Mouse (Mus musculus) hindbrain, embryonic 16.5 days (tissue): ENCODE data around the gene Anks3. TPM values are rescaled to one million over a fixed set of nuclear protein-coding genes. Genes with fewer than 3 reads are reported as not detected.
A peak's percentile ranks its signal among the peaks of the same experiment; 100 is the strongest.

Experiments
- ATAC-seq: fragments of 200-750 bp; cut with Nextera tagmentation; 2 replicates; pipeline ENCODE4 v1.8.0; 2017; ENCODE audit warnings: moderate TSS enrichment, moderate library complexity
- H3K27ac ChIP-seq: fragments of 300-500 bp; sonication (generic); 2 replicates; pipeline ENCODE4 v1.5.1; 2014; ENCODE audit warnings: low read depth, mild to moderate bottlenecking, control low read depth, low read length, moderate library complexity
- H3K27me3 ChIP-seq: fragments of 300-500 bp; sonication (generic); replicated peaks from 2 replicates; pipeline ENCODE4 v1.6.1; 2014; ENCODE audit warnings: low read length; ENCODE audit not compliant: control insufficient read depth, insufficient read depth
- H3K36me3 ChIP-seq: fragments of 300-500 bp; sonication (generic); 2 replicates; pipeline ENCODE4 v1.6.1; 2014; ENCODE audit warnings: mild to moderate bottlenecking, low read length, moderate library complexity, mixed read lengths; ENCODE audit not compliant: control insufficient read depth, insufficient read depth
- H3K4me1 ChIP-seq: fragments of 300-500 bp; sonication (generic); 2 replicates; pipeline ENCODE4 v1.6.1; 2014; ENCODE audit warnings: low read depth, low read length; ENCODE audit not compliant: control insufficient read depth, insufficient read depth
- H3K4me2 ChIP-seq: fragments of 300-500 bp; sonication (generic); 2 replicates; pipeline ENCODE4 v1.6.1; 2014; ENCODE audit warnings: mild to moderate bottlenecking, low read length, control low read depth, moderate library complexity
- H3K4me3 ChIP-seq: fragments of 300-500 bp; sonication (generic); 2 replicates; pipeline ENCODE4 v1.5.1; 2014; ENCODE audit warnings: mild to moderate bottlenecking, low read length, control low read depth, moderate library complexity
- H3K9ac ChIP-seq: fragments of 300-500 bp; sonication (generic); 2 replicates; pipeline ENCODE4 v1.6.1; 2014; ENCODE audit warnings: low read depth, mild to moderate bottlenecking, control low read depth, low read length, moderate library complexity
- H3K9me3 ChIP-seq: fragments of 300-500 bp; sonication (generic); 2 replicates; pipeline ENCODE4 v1.6.1; 2014; ENCODE audit warnings: mild to moderate bottlenecking, low read length, moderate library complexity; ENCODE audit not compliant: control insufficient read depth
- WGBS: fragments of 180-500 bp; shearing (Covaris S2); extraction: QIAGEN DNeasy Blood & Tissue Kit; methylation state at CpG from one replicate; pipeline ENCODE4 v1.1.7; 2014; 5-methylcytosine and 5-hydroxymethylcytosine counted together
- polyA plus RNA-seq: library from polyadenylated mRNA; unstranded; fragments of >200 nt; fragmentation: Nextera tagmentation; extraction: Ambion mirVana; gene quantifications from 2 replicates; pipeline ENCODE4 v1.2.1, GENCODE M21; 2015

Anks3 gene
- polyA plus RNA-seq, 1 experiment from 2014 or later = 68.6 TPM

- 45% methylated on average over 4 of the region's 5 CpGs for WGBS
- Histone ChIP-seq H3K4me3 (no peak overlapping the region), H3K4me2 (no peak overlapping the region), H3K27me3 (no peaks in the 10 kb centered on the region), H3K27ac (no peak overlapping the region), H3K9ac (no peak overlapping the region), H3K36me3 (peaks cover 13% of the 10 kb centered on the region), H3K9me3 (no peaks in the 10 kb centered on the region), H3K4me1 (no peaks in the 10 kb centered on the region)
- no peak for ATAC-seq
These were observed 56.0 kb downstream of the Anks3 start for GRCm38 (mm10) chr16:4907972-4908371.

DNA sequence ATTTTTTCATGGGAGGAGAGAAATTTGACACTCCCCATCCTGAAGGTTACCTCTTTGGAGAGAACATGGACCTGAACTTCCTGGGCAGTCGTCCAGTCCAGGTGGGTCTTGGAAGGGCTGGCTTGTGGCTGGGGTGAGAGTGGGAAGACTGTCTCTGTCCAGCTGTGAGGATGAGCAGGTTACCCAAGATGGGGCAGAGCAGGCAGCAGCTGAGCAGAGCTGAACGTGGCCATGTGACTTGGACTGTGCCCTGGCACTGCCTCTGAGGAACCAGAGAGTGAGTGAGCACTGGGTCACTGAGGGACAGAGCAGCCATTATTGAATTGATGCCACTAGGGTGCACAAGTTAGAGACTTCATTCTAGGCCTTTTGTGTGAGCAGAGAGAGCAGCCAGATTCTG lies 56.6 kb downstream of the Anks3 start:
- Histone ChIP-seq H3K9me3 (no peaks in the 10 kb centered on the region), H3K4me3 (no peak overlapping the region), H3K36me3 (peaks cover 13% of the 10 kb centered on the region), H3K4me2 (no peak overlapping the region), H3K4me1 (no peaks in the 10 kb centered on the region), H3K27me3 (no peaks in the 10 kb centered on the region), H3K27ac (no peak overlapping the region), H3K9ac (no peak overlapping the region)
- ATAC-seq = peak; percentile 46; the same call in 1 of the 2 replicates
- 89% methylated on average over 2 of the region's 2 CpGs for WGBS

DNA sequence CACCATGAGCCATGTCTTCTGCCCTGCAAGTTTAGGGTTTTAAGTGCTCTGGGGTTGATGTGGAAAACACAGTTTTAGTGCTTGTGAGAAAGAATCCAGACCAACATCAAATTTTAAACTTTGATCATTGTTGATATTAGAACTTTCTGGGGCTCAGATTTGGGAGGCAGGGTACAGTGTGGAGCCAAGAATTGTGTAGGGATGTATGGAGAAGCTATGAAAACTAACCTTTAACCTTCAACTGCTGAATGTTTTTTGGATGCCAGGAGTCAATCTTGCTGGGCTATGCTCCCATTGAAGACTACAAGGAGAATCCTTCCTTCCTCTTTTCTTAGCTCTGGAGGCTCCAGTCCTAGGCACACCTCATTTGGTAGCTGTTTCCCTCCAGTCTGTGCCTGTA lies 57.4 kb downstream of the Anks3 start:
- no peak overlapping the region for H3K4me3 ChIP-seq
- H3K4me1 ChIP-seq = no peaks in the 10 kb centered on the region
- no peaks in the 10 kb centered on the region for H3K27me3 ChIP-seq
- ATAC-seq = no peak
- no peak overlapping the region for H3K9ac ChIP-seq
- peaks cover 7% of the 10 kb centered on the region for H3K36me3 ChIP-seq
- no peak overlapping the region for H3K4me2 ChIP-seq
- no peaks in the 10 kb centered on the region for H3K9me3 ChIP-seq
- H3K27ac ChIP-seq = no peak overlapping the region

DNA sequence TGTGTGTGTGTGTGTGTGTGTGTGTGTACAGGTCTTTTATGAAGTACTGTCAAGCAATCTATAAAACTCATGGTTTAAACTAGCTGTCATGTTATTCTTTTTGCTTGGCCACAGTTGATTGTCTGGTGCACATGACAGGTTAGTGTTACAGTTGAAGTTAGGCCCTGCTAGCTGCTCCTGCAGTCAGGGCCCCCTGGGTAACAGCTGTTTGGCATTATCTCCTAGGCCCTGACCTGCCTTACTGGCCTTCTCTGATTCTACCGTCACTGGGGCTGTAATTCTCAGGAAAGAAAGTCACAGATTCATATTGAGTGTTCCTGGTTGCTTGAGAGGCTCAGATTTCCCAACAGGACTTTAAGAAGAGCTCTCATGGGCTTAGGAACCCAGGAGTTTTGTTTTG lies 58.4 kb downstream of the Anks3 start:
- H3K36me3 ChIP-seq = peaks cover 4% of the 10 kb centered on the region; the same call in 1 of the 2 replicates
- H3K4me3 ChIP-seq = no peak overlapping the region
- no peaks in the 10 kb centered on the region for H3K27me3 ChIP-seq
- no peak overlapping the region for H3K9ac ChIP-seq
- peaks cover 4% of the 10 kb centered on the region; the same call in 1 of the 2 replicates for H3K4me1 ChIP-seq
- no peaks in the 10 kb centered on the region for H3K9me3 ChIP-seq
- H3K4me2 ChIP-seq = no peak overlapping the region
- no peak for ATAC-seq
- H3K27ac ChIP-seq = no peak overlapping the region
- WGBS = 64% methylated on average over 1 of the region's 1 CpGs

GRCm38 (mm10) chr16:4904878-4905277 lies 59.1 kb downstream of the Anks3 start:
- Histone ChIP-seq H3K4me1 (peaks cover 4% of the 10 kb centered on the region; the same call in 1 of the 2 replicates), H3K4me2 (no peak overlapping the region), H3K27ac (no peak overlapping the region), H3K4me3 (no peak overlapping the region), H3K27me3 (no peaks in the 10 kb centered on the region), H3K9me3 (no peaks in the 10 kb centered on the region), H3K36me3 (peaks cover 4% of the 10 kb centered on the region; the same call in 1 of the 2 replicates), H3K9ac (no peak overlapping the region)
- ATAC-seq = no peak
- WGBS = 90% methylated on average over 3 of the region's 3 CpGs

- Histone ChIP-seq H3K27me3 (no peaks in the 10 kb centered on the region), H3K4me1 (peaks cover 4% of the 10 kb centered on the region; the same call in 1 of the 2 replicates), H3K9ac (no peak overlapping the region), H3K4me3 (no peak overlapping the region), H3K9me3 (no peaks in the 10 kb centered on the region), H3K36me3 (no peaks in the 10 kb centered on the region), H3K27ac (no peak overlapping the region), H3K4me2 (no peak overlapping the region)
- 88% methylated on average over 6 of the region's 6 CpGs for WGBS
- ATAC-seq = no peak
These were observed 60.4 kb downstream of the Anks3 start for GRCm38 (mm10) chr16:4903491-4904102.

- H3K27ac ChIP-seq = no peak overlapping the region
- ATAC-seq = no peak
- no peaks in the 10 kb centered on the region for H3K27me3 ChIP-seq
- no peak overlapping the region for H3K4me2 ChIP-seq
- peaks cover 4% of the 10 kb centered on the region for H3K4me1 ChIP-seq
- no peaks in the 10 kb centered on the region for H3K36me3 ChIP-seq
- no peak overlapping the region for H3K9ac ChIP-seq
- 72% methylated on average over 2 of the region's 2 CpGs for WGBS
- H3K4me3 ChIP-seq = no peak overlapping the region
- H3K9me3 ChIP-seq = no peaks in the 10 kb centered on the region
These were observed 61.6 kb downstream of the Anks3 start for GRCm38 (mm10) chr16:4902390-4902789.

GRCm38 (mm10) chr16:4901167-4901566 lies 62.8 kb downstream of the Anks3 start:
- Histone ChIP-seq H3K9ac (no peak overlapping the region), H3K4me2 (no peak overlapping the region), H3K27ac (no peak overlapping the region), H3K4me1 (peaks cover 7% of the 10 kb centered on the region), H3K36me3 (no peaks in the 10 kb centered on the region), H3K4me3 (no peak overlapping the region), H3K27me3 (no peaks in the 10 kb centered on the region), H3K9me3 (no peaks in the 10 kb centered on the region)
- 54% methylated on average over 7 of the region's 7 CpGs for WGBS
- ATAC-seq = no peak

DNA sequence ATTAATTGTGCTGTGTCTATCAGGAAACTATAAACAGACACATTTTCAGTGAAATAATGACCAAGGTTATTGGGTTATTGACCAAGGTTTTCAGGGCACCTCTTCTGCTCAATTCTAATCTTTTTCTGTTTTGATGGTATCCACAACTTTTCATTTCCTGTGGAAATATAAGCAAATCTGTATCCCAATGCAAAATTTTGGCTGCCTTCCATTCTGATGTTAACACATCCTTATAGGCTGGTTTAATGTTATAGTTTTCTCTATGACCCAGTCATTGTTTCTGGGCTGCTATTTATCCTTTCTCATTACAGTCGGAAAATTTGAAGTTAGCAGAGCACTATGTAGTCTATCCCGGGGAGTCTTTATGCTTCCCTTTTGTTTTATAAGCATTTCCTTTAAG lies 64.3 kb downstream of the Anks3 start:
- Histone ChIP-seq H3K27me3 (no peaks in the 10 kb centered on the region), H3K9me3 (no peaks in the 10 kb centered on the region), H3K36me3 (no peaks in the 10 kb centered on the region), H3K4me2 (no peak overlapping the region), H3K4me1 (peaks cover 7% of the 10 kb centered on the region), H3K9ac (no peak overlapping the region), H3K27ac (no peak overlapping the region), H3K4me3 (no peak overlapping the region)
- WGBS = 81% methylated on average over 2 of the region's 2 CpGs
- ATAC-seq = no peak
